Mouse (Mus musculus) bone marrow, adult 2 months (tissue): Measurements from ENCODE around the gene Skor1. TPM values are rescaled to one million over a fixed set of nuclear protein-coding genes. Genes with fewer than 3 reads are reported as not detected.

Source experiments
- H3K27ac ChIP-seq: fragments of 200-500 bp; 2 replicates; pipeline ENCODE4 v1.5.1; 2012; ENCODE audit warnings: low read depth, mild to moderate bottlenecking, control low read depth, inconsistent platforms, low read length; ENCODE audit not compliant: control insufficient read depth, poor library complexity, insufficient read depth
- H3K4me1 ChIP-seq: fragments of 200-500 bp; 2 replicates; pipeline ENCODE4 v1.6.1; 2011; ENCODE audit warnings: low read length; ENCODE audit not compliant: control insufficient read depth, insufficient read depth
- H3K4me3 ChIP-seq: fragments of 200-500 bp; replicated peaks from 2 replicates; pipeline ENCODE3; 2011; ENCODE audit warnings: mild to moderate bottlenecking, low read depth, low read length, control low read depth; ENCODE audit not compliant: control insufficient read depth
- CTCF ChIP-seq: fragments of 200-500 bp; IDR thresholded peaks from 2 replicates; pipeline ENCODE4 v1.5.1; 2011; ENCODE audit warnings: low read length, control low read depth; ENCODE audit not compliant: control insufficient read depth, insufficient read depth
- POLR2A ChIP-seq: fragments of 200-500 bp; IDR thresholded peaks from 2 replicates; pipeline ENCODE4 v1.6.1; 2011; ENCODE audit warnings: low read depth, mild to moderate bottlenecking, control low read depth, low read length, borderline replicate concordance; ENCODE audit not compliant: control insufficient read depth
- WGBS: fragments of 180-500 bp; shearing (Covaris S2); methylation state at CpG from one replicate; pipeline ENCODE4 v1.1.7; 2018; 5-methylcytosine and 5-hydroxymethylcytosine counted together
- polyA plus RNA-seq: library from polyadenylated mRNA; stranded (reverse); fragments of >200 nt; gene quantifications from 2 replicates; pipeline ENCODE4 v1.2.4, GENCODE M21; 2011; ENCODE audit warnings: low replicate concordance; ENCODE audit not compliant: missing spikeins, insufficient read depth, insufficient read length

Skor1 gene
- polyA plus RNA-seq, 1 experiment, result not detected

DNA sequence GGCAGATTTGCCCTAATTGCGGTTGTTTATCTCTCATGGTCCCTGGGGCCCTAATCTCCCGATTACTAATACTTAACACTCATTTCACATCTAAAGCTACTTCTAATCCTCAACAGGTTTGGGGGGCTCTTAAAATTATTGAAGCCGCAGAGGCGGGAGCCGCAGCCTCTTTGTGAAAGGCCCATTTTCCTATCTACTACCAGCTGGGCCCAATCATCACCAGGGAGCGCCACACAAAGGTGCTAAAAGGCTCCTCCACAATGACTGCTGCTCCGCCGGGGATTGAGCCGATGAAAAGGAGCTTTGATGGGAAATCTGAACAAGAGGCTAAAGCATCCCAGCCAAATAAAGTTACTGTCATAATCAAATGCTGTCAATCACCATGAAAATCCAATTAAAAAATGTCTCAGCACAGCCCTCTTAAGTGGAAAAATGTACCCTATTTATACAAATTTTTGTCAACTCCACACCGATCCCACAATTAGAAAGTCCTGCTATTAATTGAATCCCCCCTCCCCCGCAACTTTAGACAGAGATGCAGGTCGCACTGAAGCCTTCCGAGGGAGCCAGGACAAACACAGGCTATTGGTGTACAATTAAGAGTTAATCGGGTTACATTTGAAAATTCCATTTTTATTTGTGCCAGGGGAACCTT, 33.7 kb upstream of the Skor1 start:
- Histone ChIP-seq H3K27ac (no peak overlapping the region), H3K4me1 (peaks cover 1% of the 10 kb centered on the region; the same call in 1 of the 2 replicates), H3K4me3 (no peak overlapping the region)
- TF ChIP-seq CTCF (no peak), POLR2A (no peak)
- 90% methylated on average over 14 of the region's 14 CpGs for WGBS

GRCm38 (mm10) chr9:63181337-63182178, 32.8 kb upstream of the Skor1 start:
- 85% methylated on average over 11 of the region's 11 CpGs for WGBS
- H3K27ac ChIP-seq, result no peak overlapping the region
- H3K4me1 ChIP-seq, result peaks cover 1% of the 10 kb centered on the region; the same call in 1 of the 2 replicates
- no peak overlapping the region for H3K4me3 ChIP-seq
- TF ChIP-seq CTCF (no peak), POLR2A (no peak)

DNA sequence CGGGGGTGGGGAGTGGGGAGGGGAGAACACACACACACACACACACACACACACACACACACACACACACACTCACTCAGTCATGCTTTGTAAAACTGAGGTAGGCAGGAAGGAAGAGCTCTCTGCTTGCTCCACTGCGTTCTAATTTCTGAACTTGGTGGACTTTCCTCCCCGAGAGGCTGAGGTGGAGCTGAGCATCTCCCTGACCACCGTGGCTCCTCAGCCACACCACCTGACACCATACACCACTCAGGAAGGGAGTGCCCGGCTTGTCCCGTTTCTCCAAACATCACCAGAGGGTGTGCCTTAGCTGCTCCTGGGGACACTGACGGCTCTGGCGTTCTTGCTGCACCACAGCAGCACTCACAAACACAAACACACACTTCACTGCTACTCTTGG, 29.5 kb upstream of the Skor1 start:
- TF ChIP-seq POLR2A, result no peak
- no peak for TF ChIP-seq CTCF
- 73% methylated on average over 8 of the region's 8 CpGs for WGBS
- H3K27ac ChIP-seq, result no peak overlapping the region

GRCm38 (mm10) chr9:63174001-63174721, 25.4 kb upstream of the Skor1 start:
- H3K4me3 ChIP-seq, result no peak overlapping the region
- peaks cover 1% of the 10 kb centered on the region; the same call in 1 of the 2 replicates for H3K4me1 ChIP-seq
- TF ChIP-seq CTCF, result no peak
- TF ChIP-seq POLR2A, result no peak
- WGBS, result 86% methylated on average over 8 of the region's 8 CpGs
- H3K27ac ChIP-seq, result no peak overlapping the region

More for the DNA sequence above, 29.5 kb upstream of the Skor1 start:
- Histone ChIP-seq H3K4me1 (peaks cover 1% of the 10 kb centered on the region; the same call in 1 of the 2 replicates), H3K4me3 (no peak overlapping the region)

DNA sequence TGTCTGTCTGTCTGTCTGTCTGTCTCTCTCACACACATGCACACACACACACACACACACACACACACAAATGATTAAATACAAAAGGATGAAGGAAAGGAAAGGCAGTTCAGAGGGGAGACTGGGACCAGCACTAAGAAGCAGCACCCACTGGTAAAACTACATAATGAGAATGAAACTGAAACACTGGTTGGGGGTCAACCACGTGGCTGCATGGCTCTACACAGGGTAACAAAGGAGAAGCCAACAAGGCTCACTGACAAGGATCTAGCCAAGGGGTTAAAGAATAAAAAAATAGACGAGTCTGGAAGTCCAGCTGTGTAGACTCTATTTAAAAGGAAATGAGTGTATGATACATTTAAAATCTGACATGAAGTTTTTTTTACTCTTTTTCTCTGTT, 23.2 kb upstream of the Skor1 start:
- 30% methylated on average over 2 of the region's 2 CpGs for WGBS
- Histone ChIP-seq H3K4me1 (no peaks in the 10 kb centered on the region), H3K4me3 (no peak overlapping the region), H3K27ac (no peak overlapping the region)
- TF ChIP-seq CTCF (no peak), POLR2A (no peak)

GRCm38 (mm10) chr9:63169127-63169526, 20.4 kb upstream of the Skor1 start:
- TF ChIP-seq POLR2A (no peak), CTCF (0 out of 2 replicates have a peak, but pooled peaks have one; percentile 6)
- Histone ChIP-seq H3K27ac (no peak overlapping the region), H3K4me3 (no peak overlapping the region), H3K4me1 (no peaks in the 10 kb centered on the region)
- WGBS, result 69% methylated on average over 1 of the region's 1 CpGs

- H3K27ac ChIP-seq, result no peak overlapping the region
- 80% methylated on average over 9 of the region's 9 CpGs for WGBS
- H3K4me1 ChIP-seq, result no peaks in the 10 kb centered on the region
- no peak for TF ChIP-seq POLR2A
- TF ChIP-seq CTCF, result no peak
- no peak overlapping the region for H3K4me3 ChIP-seq
These were observed 16.3 kb upstream of the Skor1 start for GRCm38 (mm10) chr9:63165070-63165469.

DNA sequence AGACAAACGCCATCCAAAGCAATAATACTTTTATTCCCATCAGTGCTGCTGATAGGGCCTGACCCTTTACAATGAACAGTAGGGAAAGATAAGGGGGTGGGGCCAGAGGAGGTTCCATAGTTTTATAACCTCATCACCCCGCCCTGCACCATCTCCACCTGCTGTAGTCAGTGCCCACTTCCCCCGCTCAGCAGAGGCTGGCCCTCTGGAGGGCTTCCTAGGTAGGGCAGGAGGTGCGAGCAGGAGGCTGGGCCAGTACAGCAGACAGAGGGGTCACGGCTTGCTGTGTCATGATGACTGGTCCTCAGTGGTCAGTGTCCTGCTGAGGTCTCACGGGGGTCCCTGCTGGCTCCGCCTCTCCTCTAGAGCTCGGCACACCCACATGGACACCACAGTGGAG, 15.0 kb upstream of the Skor1 start:
- no peak overlapping the region for H3K27ac ChIP-seq
- no peaks in the 10 kb centered on the region for H3K4me1 ChIP-seq
- H3K4me3 ChIP-seq, result no peak overlapping the region
- TF ChIP-seq CTCF (no peak), POLR2A (no peak)
- WGBS, result 77% methylated on average over 8 of the region's 8 CpGs
